Mouse (Mus musculus) large intestine, adult 2 months (tissue): ENCODE measurements around the gene Rsad2. TPM values are rescaled to one million over a fixed set of nuclear protein-coding genes. Genes with fewer than 3 reads are reported as not detected.

Experiments used
- DNase-seq: peaks from one replicate; pipeline ENCODE4 v3.0.0-alpha.2; 2012; ENCODE audit warnings: low read depth, low spot score
- WGBS: fragments of 180-500 bp; shearing (Covaris S2); methylation state at CpG from one replicate; pipeline ENCODE4 v1.1.7; 2018; 5-methylcytosine and 5-hydroxymethylcytosine counted together
- polyA plus RNA-seq: library from polyadenylated mRNA; depleted of rRNA; stranded (reverse); fragments of >200 nt; gene quantifications from 2 replicates; pipeline ENCODE4 v1.2.3, GENCODE M21; 2012; rRNA removed

Rsad2 gene
- polyA plus RNA-seq, 1 experiment, result 1.7 TPM

- DNase-seq, result no peak
- 52% methylated on average over 11 of the region's 11 CpGs for WGBS
Observed at GRCm38 (mm10) chr12:26404781-26405702, 51.2 kb downstream of the Rsad2 start.

- DNase-seq, result no peak
- WGBS, result 66% methylated on average over 16 of the region's 16 CpGs
Observed at GRCm38 (mm10) chr12:26403372-26404125, 52.7 kb downstream of the Rsad2 start.

GRCm38 (mm10) chr12:26401696-26402470, 54.4 kb downstream of the Rsad2 start:
- no peak for DNase-seq
- WGBS, result 67% methylated on average over 10 of the region's 10 CpGs

GRCm38 (mm10) chr12:26401254-26401653, 55.0 kb downstream of the Rsad2 start:
- DNase-seq, result no peak
- 41% methylated on average over 1 of the region's 1 CpGs for WGBS

- 100% methylated on average over 1 of the region's 1 CpGs for WGBS
- DNase-seq, result no peak
Observed at GRCm38 (mm10) chr12:26400762-26401161, 55.5 kb downstream of the Rsad2 start.

- WGBS, result 89% methylated on average over 6 of the region's 6 CpGs
Observed at GRCm38 (mm10) chr12:26399391-26399790, 56.9 kb downstream of the Rsad2 start.

GRCm38 (mm10) chr12:26398597-26398996, 57.7 kb downstream of the Rsad2 start:
- DNase-seq, result no peak
- 46% methylated on average over 2 of the region's 2 CpGs for WGBS

More at GRCm38 (mm10) chr12:26399391-26399790, 56.9 kb downstream of the Rsad2 start:
- no peak for DNase-seq

- no peak for DNase-seq
Observed at GRCm38 (mm10) chr12:26394485-26395470, 61.5 kb downstream of the Rsad2 start.

GRCm38 (mm10) chr12:26393291-26393690, 63.0 kb downstream of the Rsad2 start:
- no peak for DNase-seq

More at GRCm38 (mm10) chr12:26394485-26395470, 61.5 kb downstream of the Rsad2 start:
- 79% methylated on average over 13 of the region's 13 CpGs for WGBS

More at GRCm38 (mm10) chr12:26393291-26393690, 63.0 kb downstream of the Rsad2 start:
- 80% methylated on average over 5 of the region's 5 CpGs for WGBS

Other genes with a start within 250 kb of the Rsad2 start
- 1.5 and 4.2 TPM in 2 replicates for gene Rnf144a, start 41.2 kb downstream of the Rsad2 start, polyA plus RNA-seq
- 9.8 and 24.8 TPM in 2 replicates for gene Cmpk2, start 12.8 kb upstream of the Rsad2 start, polyA plus RNA-seq